Mouse (Mus musculus): ENCODE measurements around the gene Eya2. TPM values are rescaled to one million over a fixed set of nuclear protein-coding genes. Genes with fewer than 3 reads are reported as not detected.

The Eya2 gene
- polyA plus RNA-seq, 1 experiment from 2014 or later = 7.8 TPM

GRCm38 (mm10) chr2:165656541-165656940 lies 61.7 kb downstream of the Eya2 start:
- ATAC-seq (ENCODE audit: low FRiP score) = no peak
- Histone ChIP-seq H3K4me2 (no peak overlapping the region), H3K9ac (no peak overlapping the region), H3K27me3 (0 out of 2 replicates have a peak, but pooled peaks cover 6% of the 10 kb centered on the region), H3K36me3 (replicated peaks) (no peaks in the 10 kb centered on the region), H3K9me3 (no peaks in the 10 kb centered on the region), H3K4me3 (replicated peaks) (no peak overlapping the region), H3K4me1 (peaks cover 29% of the 10 kb centered on the region), H3K27ac (no peak overlapping the region)
- 88% methylated on average over 4 of the region's 4 CpGs for WGBS

- no peak for ATAC-seq (ENCODE audit: low FRiP score)
- 62% methylated on average over 6 of the region's 6 CpGs for WGBS
- Histone ChIP-seq H3K27me3 (0 out of 2 replicates have a peak, but pooled peaks cover 6% of the 10 kb centered on the region), H3K4me2 (no peak overlapping the region), H3K9ac (no peak overlapping the region), H3K27ac (no peak overlapping the region), H3K36me3 (replicated peaks) (no peaks in the 10 kb centered on the region), H3K9me3 (no peaks in the 10 kb centered on the region), H3K4me3 (replicated peaks) (no peak overlapping the region), H3K4me1 (peaks cover 29% of the 10 kb centered on the region)
Measured at GRCm38 (mm10) chr2:165656956-165657355, 62.1 kb downstream of the Eya2 start.

GRCm38 (mm10) chr2:165659552-165659951 lies 64.7 kb downstream of the Eya2 start:
- Histone ChIP-seq H3K4me3 (replicated peaks) (no peak overlapping the region), H3K9me3 (no peaks in the 10 kb centered on the region), H3K9ac (no peak overlapping the region), H3K27me3 (0 out of 2 replicates have a peak, but pooled peaks cover 2% of the 10 kb centered on the region), H3K27ac (no peak overlapping the region), H3K36me3 (replicated peaks) (no peaks in the 10 kb centered on the region), H3K4me2 (no peak overlapping the region), H3K4me1 (0 out of 2 replicates have a peak, but pooled peaks cover 8% of the 10 kb centered on the region)
- ATAC-seq (ENCODE audit: low FRiP score) = no peak
- WGBS = 78% methylated on average over 5 of the region's 5 CpGs

GRCm38 (mm10) chr2:165663266-165663665 lies 68.4 kb downstream of the Eya2 start:
- WGBS = 93% methylated on average over 7 of the region's 7 CpGs
- Histone ChIP-seq H3K4me3 (replicated peaks) (no peak overlapping the region), H3K4me1 (no peaks in the 10 kb centered on the region), H3K27ac (no peak overlapping the region), H3K4me2 (no peak overlapping the region), H3K9me3 (no peaks in the 10 kb centered on the region), H3K9ac (no peak overlapping the region), H3K27me3 (no peaks in the 10 kb centered on the region), H3K36me3 (replicated peaks) (no peaks in the 10 kb centered on the region)
- ATAC-seq (ENCODE audit: low FRiP score) = no peak

GRCm38 (mm10) chr2:165664648-165665047 lies 69.8 kb downstream of the Eya2 start:
- 80% methylated on average over 7 of the region's 7 CpGs for WGBS
- Histone ChIP-seq H3K9ac (no peak overlapping the region), H3K27ac (no peak overlapping the region), H3K27me3 (no peaks in the 10 kb centered on the region), H3K4me1 (no peaks in the 10 kb centered on the region), H3K4me2 (no peak overlapping the region), H3K9me3 (no peaks in the 10 kb centered on the region), H3K4me3 (replicated peaks) (no peak overlapping the region), H3K36me3 (replicated peaks) (no peaks in the 10 kb centered on the region)
- no peak for ATAC-seq (ENCODE audit: low FRiP score)

- Histone ChIP-seq H3K27me3 (no peaks in the 10 kb centered on the region), H3K4me3 (replicated peaks) (no peak overlapping the region), H3K36me3 (replicated peaks) (no peaks in the 10 kb centered on the region), H3K9ac (no peak overlapping the region), H3K4me2 (no peak overlapping the region), H3K27ac (no peak overlapping the region), H3K9me3 (no peaks in the 10 kb centered on the region), H3K4me1 (no peaks in the 10 kb centered on the region)
- ATAC-seq (ENCODE audit: low FRiP score) = no peak
- WGBS = 42% methylated on average over 5 of the region's 5 CpGs
Measured at GRCm38 (mm10) chr2:165665176-165665575, 70.3 kb downstream of the Eya2 start.

GRCm38 (mm10) chr2:165667096-165667495 lies 72.3 kb downstream of the Eya2 start:
- Histone ChIP-seq H3K36me3 (replicated peaks) (no peaks in the 10 kb centered on the region), H3K4me1 (no peaks in the 10 kb centered on the region), H3K27ac (no peak overlapping the region), H3K9me3 (no peaks in the 10 kb centered on the region), H3K4me2 (no peak overlapping the region), H3K4me3 (replicated peaks) (no peak overlapping the region), H3K27me3 (no peaks in the 10 kb centered on the region), H3K9ac (no peak overlapping the region)
- no peak for ATAC-seq (ENCODE audit: low FRiP score)
- WGBS = 84% methylated on average over 2 of the region's 2 CpGs

- Histone ChIP-seq H3K36me3 (replicated peaks) (no peaks in the 10 kb centered on the region), H3K27ac (no peak overlapping the region), H3K4me1 (peaks cover 9% of the 10 kb centered on the region), H3K27me3 (no peaks in the 10 kb centered on the region), H3K9ac (no peak overlapping the region), H3K4me3 (replicated peaks) (no peak overlapping the region), H3K4me2 (no peak overlapping the region), H3K9me3 (no peaks in the 10 kb centered on the region)
- ATAC-seq (ENCODE audit: low FRiP score) = peak; percentile 20; the same call in 1 of the 2 replicates
- WGBS = 33% methylated on average over 6 of the region's 6 CpGs
Measured at GRCm38 (mm10) chr2:165682719-165683118, 87.9 kb downstream of the Eya2 start.

GRCm38 (mm10) chr2:165687516-165687915 lies 92.7 kb downstream of the Eya2 start:
- Histone ChIP-seq H3K4me2 (no peak overlapping the region), H3K4me1 (peaks cover 13% of the 10 kb centered on the region), H3K9ac (no peak overlapping the region), H3K27me3 (no peaks in the 10 kb centered on the region), H3K27ac (no peak overlapping the region), H3K4me3 (replicated peaks) (no peak overlapping the region), H3K9me3 (no peaks in the 10 kb centered on the region), H3K36me3 (replicated peaks) (no peaks in the 10 kb centered on the region)
- no peak for ATAC-seq (ENCODE audit: low FRiP score)
- 44% methylated on average over 8 of the region's 8 CpGs for WGBS

- Histone ChIP-seq H3K9me3 (no peaks in the 10 kb centered on the region), H3K9ac (no peak overlapping the region), H3K4me2 (no peak overlapping the region), H3K4me3 (replicated peaks) (no peak overlapping the region), H3K27ac (no peak overlapping the region), H3K27me3 (no peaks in the 10 kb centered on the region), H3K4me1 (0 out of 2 replicates have a peak, but pooled peaks cover 4% of the 10 kb centered on the region), H3K36me3 (replicated peaks) (no peaks in the 10 kb centered on the region)
- no peak for ATAC-seq (ENCODE audit: low FRiP score)
- 95% methylated on average over 4 of the region's 4 CpGs for WGBS
Measured at GRCm38 (mm10) chr2:165688896-165689295, 94.1 kb downstream of the Eya2 start.

- no peak for ATAC-seq (ENCODE audit: low FRiP score)
Measured at GRCm38 (mm10) chr2:165691016-165691415, 96.2 kb downstream of the Eya2 start.

GRCm38 (mm10) chr2:165692944-165693660 lies 98.3 kb downstream of the Eya2 start:
- Histone ChIP-seq H3K4me2 (no peak overlapping the region), H3K4me1 (0 out of 2 replicates have a peak, but pooled peaks cover 4% of the 10 kb centered on the region), H3K4me3 (replicated peaks) (no peak overlapping the region), H3K9ac (no peak overlapping the region), H3K36me3 (replicated peaks) (no peaks in the 10 kb centered on the region), H3K27me3 (no peaks in the 10 kb centered on the region), H3K9me3 (no peaks in the 10 kb centered on the region), H3K27ac (no peak overlapping the region)
- WGBS = 86% methylated on average over 4 of the region's 4 CpGs
- ATAC-seq (ENCODE audit: low FRiP score) = no peak

More at GRCm38 (mm10) chr2:165691016-165691415, 96.2 kb downstream of the Eya2 start:
- WGBS = 85% methylated on average over 3 of the region's 3 CpGs
- Histone ChIP-seq H3K27me3 (no peaks in the 10 kb centered on the region), H3K9ac (no peak overlapping the region), H3K4me2 (no peak overlapping the region), H3K9me3 (no peaks in the 10 kb centered on the region), H3K4me3 (replicated peaks) (no peak overlapping the region), H3K36me3 (replicated peaks) (no peaks in the 10 kb centered on the region), H3K4me1 (0 out of 2 replicates have a peak, but pooled peaks cover 4% of the 10 kb centered on the region), H3K27ac (no peak overlapping the region)

GRCm38 (mm10) chr2:165694767-165695166 lies 99.9 kb downstream of the Eya2 start:
- 95% methylated on average over 6 of the region's 6 CpGs for WGBS
- no peak overlapping the region for H3K4me3 ChIP-seq (replicated peaks)
- no peak for ATAC-seq (ENCODE audit: low FRiP score)

More at GRCm38 (mm10) chr2:165694767-165695166, 99.9 kb downstream of the Eya2 start:
- Histone ChIP-seq H3K4me1 (peaks cover 4% of the 10 kb centered on the region; the same call in 1 of the 2 replicates), H3K36me3 (replicated peaks) (no peaks in the 10 kb centered on the region), H3K27me3 (no peaks in the 10 kb centered on the region), H3K9ac (no peak overlapping the region), H3K9me3 (no peaks in the 10 kb centered on the region), H3K27ac (no peak overlapping the region), H3K4me2 (no peak overlapping the region)

Measured in forebrain, embryonic 12.5 days (tissue).